Mouse (Mus musculus) frontal cortex, postnatal 36 days (tissue): ENCODE measurements at regions not wholly inside any gene's neighbourhood (a gene's known extent, or its start where the extent isn't known, plus 50 kb on each side); places are given as distances from the start of the nearest gene placed in this dataset.
"Not testable (repeated sequence)": the region's sequence is repeated elsewhere in the genome, so short reads cannot be mapped to it uniquely, and the experiment has no call there.

Source experiments
- DNase-seq, 2 experiments: peaks; one replicate each; pipeline ENCODE4 v3.0.0; 2022; ENCODE audit warnings: low spot score in 2 of 2

GRCm38 (mm10) chr12:93754505-93754904, 1905.5 kb upstream of the Sel1l start:
- DNase-seq, result not testable (repeated sequence)

GRCm38 (mm10) chr12:93748300-93748847, 1899.4 kb upstream of the Sel1l start:
- no peak for DNase-seq

- no peak for DNase-seq
Observed at GRCm38 (mm10) chr12:93718704-93719497, 1869.9 kb upstream of the Sel1l start.

- no peak for DNase-seq
Observed at GRCm38 (mm10) chr12:93705956-93706355, 1857.0 kb upstream of the Sel1l start.

- DNase-seq, result no peak
Observed at GRCm38 (mm10) chr12:93687196-93687595, 1838.2 kb upstream of the Sel1l start.

- DNase-seq, result no peak
Observed at GRCm38 (mm10) chr12:93684385-93684784, 1835.4 kb upstream of the Sel1l start.

GRCm38 (mm10) chr12:93677478-93677877, 1828.5 kb upstream of the Sel1l start:
- no peak for DNase-seq

GRCm38 (mm10) chr12:93675032-93675431, 1826.1 kb upstream of the Sel1l start:
- peak in 1 of 2 experiments; percentile 1 for DNase-seq

GRCm38 (mm10) chr12:93669211-93669610, 1820.3 kb upstream of the Sel1l start:
- DNase-seq, result no peak

- no peak for DNase-seq
Observed at GRCm38 (mm10) chr12:93666799-93667198, 1817.8 kb upstream of the Sel1l start.
